Mouse (Mus musculus) ovary, postnatal 14 days (tissue): Measurements from ENCODE around the gene Megf11.
"Not testable (repeated sequence)": the region's sequence is repeated elsewhere in the genome, so short reads cannot be mapped to it uniquely, and the experiment has no call there.

Experiments
- DNase-seq: peaks from one replicate; pipeline ENCODE4 v3.0.0; 2022; ENCODE audit warnings: low spot score

Gene Megf11

GRCm38 (mm10) chr9:64700451-64701311 is 315.3 kb downstream of the Megf11 start:
- DNase-seq = no peak

GRCm38 (mm10) chr9:64701651-64702050 is 316.2 kb downstream of the Megf11 start:
- DNase-seq = no peak

- DNase-seq = no peak
Observed at GRCm38 (mm10) chr9:64702391-64702790, 317.0 kb downstream of the Megf11 start.

- DNase-seq = no peak
Observed at GRCm38 (mm10) chr9:64702937-64703336, 317.5 kb downstream of the Megf11 start.

- no peak for DNase-seq
Observed at GRCm38 (mm10) chr9:64703420-64703965, 318.1 kb downstream of the Megf11 start.

GRCm38 (mm10) chr9:64704073-64704840 is 318.8 kb downstream of the Megf11 start:
- no peak for DNase-seq

- DNase-seq = not testable (repeated sequence)
Observed at GRCm38 (mm10) chr9:64710291-64710690, 324.9 kb downstream of the Megf11 start.

GRCm38 (mm10) chr9:64719526-64720163 is 334.2 kb downstream of the Megf11 start:
- no peak for DNase-seq

- DNase-seq = no peak
Observed at GRCm38 (mm10) chr9:64726454-64726853, 341.0 kb downstream of the Megf11 start.

- DNase-seq = no peak
Observed at GRCm38 (mm10) chr9:64731029-64731560, 345.7 kb downstream of the Megf11 start.

- DNase-seq = no peak
Observed at GRCm38 (mm10) chr9:64734166-64734565, 348.7 kb downstream of the Megf11 start.

GRCm38 (mm10) chr9:64734992-64735391 is 349.6 kb downstream of the Megf11 start:
- DNase-seq = not testable (repeated sequence)

- no peak for DNase-seq
Observed at GRCm38 (mm10) chr9:64736076-64736638, 350.7 kb downstream of the Megf11 start.

- DNase-seq = peak; percentile 26
Observed at GRCm38 (mm10) chr9:64736639-64737405, 351.4 kb downstream of the Megf11 start.

- DNase-seq = peak; percentile 95
Observed at GRCm38 (mm10) chr9:64737406-64738201, 352.2 kb downstream of the Megf11 start, which contains the start of gene Rab11a. Rab11a (minus strand) TSS chr9:64737758.

GRCm38 (mm10) chr9:64739001-64739400 is 353.6 kb downstream of the Megf11 start:
- no peak for DNase-seq

GRCm38 (mm10) chr9:64742453-64742852 is 357.0 kb downstream of the Megf11 start:
- DNase-seq = no peak

GRCm38 (mm10) chr9:64747735-64748134 is 362.3 kb downstream of the Megf11 start:
- DNase-seq = no peak

GRCm38 (mm10) chr9:64749314-64749713 is 363.9 kb downstream of the Megf11 start:
- no peak for DNase-seq

- no peak for DNase-seq
Observed at GRCm38 (mm10) chr9:64752575-64752974, 367.1 kb downstream of the Megf11 start.
